Mouse (Mus musculus) olfactory bulb, adult 2 months (tissue): ENCODE data around the gene Hectd4. TPM values are rescaled to one million over a fixed set of nuclear protein-coding genes. Genes with fewer than 3 reads are reported as not detected.

Source experiments
- H3K27ac ChIP-seq: fragments of 200-500 bp; 2 replicates; pipeline ENCODE4 v1.5.1; 2012; ENCODE audit warnings: low read depth, low read length; ENCODE audit not compliant: insufficient read depth
- H3K4me1 ChIP-seq: fragments of 200-500 bp; 2 replicates; pipeline ENCODE4 v1.6.1; 2012; ENCODE audit warnings: low read length; ENCODE audit not compliant: control insufficient read depth, insufficient read depth
- H3K4me3 ChIP-seq: fragments of 200-500 bp; 2 replicates; pipeline ENCODE4 v1.5.1; 2012; ENCODE audit warnings: mild to moderate bottlenecking, low read depth, low read length, moderate library complexity; ENCODE audit not compliant: insufficient read depth
- CTCF ChIP-seq: fragments of 200-500 bp; IDR thresholded peaks from 2 replicates; pipeline ENCODE4 v1.5.1; 2012; ENCODE audit warnings: low read depth, mild to moderate bottlenecking, low read length, moderate library complexity; ENCODE audit not compliant: insufficient read depth
- POLR2A ChIP-seq: fragments of 200-500 bp; IDR thresholded peaks from 2 replicates; pipeline ENCODE4 v1.6.1; 2012; ENCODE audit warnings: mild to moderate bottlenecking, low read depth, low read length, moderate library complexity; ENCODE audit not compliant: insufficient read depth
- WGBS: fragments of 180-500 bp; shearing (Covaris S2); methylation state at CpG from one replicate; pipeline ENCODE4 v1.1.7; 2018; 5-methylcytosine and 5-hydroxymethylcytosine counted together
- polyA plus RNA-seq: library from polyadenylated mRNA; stranded (reverse); fragments of >200 nt; gene quantifications from 2 replicates; pipeline ENCODE4 v1.2.4, GENCODE M21; 2012; ENCODE audit warnings: low replicate concordance; ENCODE audit not compliant: missing spikeins, insufficient read depth, insufficient read length

The Hectd4 gene
- polyA plus RNA-seq, 1 experiment, result not detected

- no peak for TF ChIP-seq CTCF
- no peak for TF ChIP-seq POLR2A
- peak overlapping the region; percentile 66 for H3K27ac ChIP-seq
- 56% methylated on average over 4 of the region's 4 CpGs for WGBS
- H3K4me3 ChIP-seq, result no peak overlapping the region
- peaks cover 18% of the 10 kb centered on the region for H3K4me1 ChIP-seq
These were observed 167.1 kb downstream of the Hectd4 start for GRCm38 (mm10) chr5:121387126-121387525.

- Histone ChIP-seq H3K4me3 (no peak overlapping the region), H3K27ac (no peak overlapping the region), H3K4me1 (peaks cover 13% of the 10 kb centered on the region)
- WGBS, result 37% methylated on average over 7 of the region's 7 CpGs
- no peak for TF ChIP-seq POLR2A
- no peak for TF ChIP-seq CTCF
These were observed 169.1 kb downstream of the Hectd4 start for GRCm38 (mm10) chr5:121389106-121389505.

GRCm38 (mm10) chr5:121389691-121390090 is 169.7 kb downstream of the Hectd4 start:
- no peak overlapping the region for H3K27ac ChIP-seq
- no peak overlapping the region for H3K4me3 ChIP-seq
- no peak for TF ChIP-seq CTCF
- no peak for TF ChIP-seq POLR2A
- H3K4me1 ChIP-seq, result peaks cover 13% of the 10 kb centered on the region

GRCm38 (mm10) chr5:121392667-121393380 is 172.8 kb downstream of the Hectd4 start:
- no peak overlapping the region for H3K4me3 ChIP-seq
- H3K27ac ChIP-seq, result no peak overlapping the region
- 51% methylated on average over 16 of the region's 16 CpGs for WGBS
- H3K4me1 ChIP-seq, result peaks cover 5% of the 10 kb centered on the region
- no peak for TF ChIP-seq CTCF
- TF ChIP-seq POLR2A, result no peak

- no peak overlapping the region for H3K27ac ChIP-seq
- peaks cover 5% of the 10 kb centered on the region for H3K4me1 ChIP-seq
- no peak overlapping the region for H3K4me3 ChIP-seq
- TF ChIP-seq POLR2A, result no peak
- TF ChIP-seq CTCF, result no peak
- WGBS, result 75% methylated on average over 3 of the region's 3 CpGs
These were observed 173.4 kb downstream of the Hectd4 start for GRCm38 (mm10) chr5:121393402-121393801.

- peaks cover 9% of the 10 kb centered on the region for H3K4me1 ChIP-seq
- H3K27ac ChIP-seq, result no peak overlapping the region
- TF ChIP-seq POLR2A, result no peak
- TF ChIP-seq CTCF, result no peak
- 80% methylated on average over 5 of the region's 5 CpGs for WGBS
- no peak overlapping the region for H3K4me3 ChIP-seq
These were observed 175.6 kb downstream of the Hectd4 start for GRCm38 (mm10) chr5:121395621-121396020.

GRCm38 (mm10) chr5:121397187-121398145 is 177.4 kb downstream of the Hectd4 start, which contains the start of gene Naa25:
TSS of gene Naa25 (plus strand) at chr5:121397936.
- Histone ChIP-seq H3K4me3 (peak within 1 kb of the TSS; percentile 72), H3K4me1 (peaks cover 9% of the 10 kb centered on the region), H3K27ac (peak within 1 kb of the TSS; percentile 25)
- WGBS, result 7% methylated on average over 53 of the region's 53 CpGs
- no peak for TF ChIP-seq CTCF
- no peak; the same call in 1 of the 2 replicates for TF ChIP-seq POLR2A

GRCm38 (mm10) chr5:121398146-121398964 is 178.3 kb downstream of the Hectd4 start:
- Histone ChIP-seq H3K4me3 (peak overlapping the region; percentile 72), H3K27ac (no peak overlapping the region), H3K4me1 (peaks cover 11% of the 10 kb centered on the region)
- under 1% methylated on average over 67 of the region's 67 CpGs for WGBS
- TF ChIP-seq POLR2A (no peak), CTCF (no peak)
